Mouse (Mus musculus) liver, embryonic 16.5 days (tissue): ENCODE measurements around the gene Pde7b. TPM values are rescaled to one million over a fixed set of nuclear protein-coding genes. Genes with fewer than 3 reads are reported as not detected.

Experiments
- ATAC-seq: fragments of 200-750 bp; cut with Nextera tagmentation; 2 replicates; pipeline ENCODE4 v1.8.0; 2017; ENCODE audit warnings: low read depth, mild to moderate bottlenecking, moderate number of reproducible peaks, moderate library complexity
- H3K27ac ChIP-seq: fragments of 300-500 bp; sonication (generic); 2 replicates; pipeline ENCODE4 v1.5.1; 2014; ENCODE audit warnings: mild to moderate bottlenecking, low read length
- H3K27me3 ChIP-seq: fragments of 300-500 bp; sonication (generic); 2 replicates; pipeline ENCODE4 v1.6.1; 2014; ENCODE audit warnings: low read depth, low read length, mixed read lengths; ENCODE audit not compliant: control insufficient read depth, insufficient read depth
- H3K36me3 ChIP-seq: fragments of 300-500 bp; sonication (generic); 2 replicates; pipeline ENCODE4 v1.6.1; 2014; ENCODE audit warnings: mild to moderate bottlenecking; ENCODE audit not compliant: control insufficient read depth, insufficient read depth
- H3K4me1 ChIP-seq: fragments of 300-500 bp; sonication (generic); 2 replicates; pipeline ENCODE4 v1.6.1; 2014; ENCODE audit warnings: low read depth, low read length, mixed read lengths; ENCODE audit not compliant: control insufficient read depth
- H3K4me2 ChIP-seq: fragments of 300-500 bp; sonication (generic); 2 replicates; pipeline ENCODE4 v1.6.1; 2014; ENCODE audit warnings: low read depth, low read length, mixed read lengths
- H3K4me3 ChIP-seq: fragments of 300-500 bp; sonication (generic); 2 replicates; pipeline ENCODE4 v1.5.1; 2014; ENCODE audit warnings: low read depth, mild to moderate bottlenecking, low read length
- H3K9ac ChIP-seq: fragments of 300-500 bp; sonication (generic); 2 replicates; pipeline ENCODE4 v1.6.1; 2014; ENCODE audit warnings: low read depth, low read length
- H3K9me3 ChIP-seq: fragments of 300-500 bp; sonication (generic); replicated peaks from 2 replicates; pipeline ENCODE4 v1.6.1; 2016; ENCODE audit warnings: low read length; ENCODE audit not compliant: control insufficient read depth
- WGBS: fragments of 180-500 bp; shearing (Covaris S2); extraction: QIAGEN DNeasy Blood & Tissue Kit; methylation state at CpG from one replicate; pipeline ENCODE4 v1.1.7; 2014; ENCODE audit not compliant: insufficient replicate concordance; 5-methylcytosine and 5-hydroxymethylcytosine counted together
- polyA plus RNA-seq: library from polyadenylated mRNA; unstranded; fragments of >200 nt; fragmentation: Nextera tagmentation; extraction: Ambion mirVana; gene quantifications from 2 replicates; pipeline ENCODE4 v1.2.1, GENCODE M21; 2015

Pde7b gene
- polyA plus RNA-seq, 1 experiment from 2014 or later = 0.25 TPM

DNA sequence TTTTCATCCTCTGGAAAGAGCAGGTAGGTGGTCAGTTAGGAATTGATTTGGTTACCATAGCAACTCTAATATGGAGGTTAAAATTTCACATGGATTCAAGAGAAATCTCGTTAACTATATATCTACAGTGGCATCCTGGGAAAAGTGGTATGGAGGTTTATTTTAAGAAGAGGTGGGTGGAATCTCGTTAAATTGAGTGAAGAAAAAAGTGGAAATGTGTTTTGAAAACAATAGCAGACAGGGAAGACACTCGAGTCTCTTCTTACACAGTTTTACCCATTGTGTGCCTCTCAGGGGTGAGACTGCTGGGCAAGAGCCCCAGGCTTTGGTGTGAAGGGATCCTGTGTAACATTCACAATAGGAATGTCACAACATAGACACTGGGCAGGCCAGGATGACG lies 56.3 kb downstream of the Pde7b start:
- ATAC-seq = no peak
- 46% methylated on average over 4 of the region's 4 CpGs for WGBS

DNA sequence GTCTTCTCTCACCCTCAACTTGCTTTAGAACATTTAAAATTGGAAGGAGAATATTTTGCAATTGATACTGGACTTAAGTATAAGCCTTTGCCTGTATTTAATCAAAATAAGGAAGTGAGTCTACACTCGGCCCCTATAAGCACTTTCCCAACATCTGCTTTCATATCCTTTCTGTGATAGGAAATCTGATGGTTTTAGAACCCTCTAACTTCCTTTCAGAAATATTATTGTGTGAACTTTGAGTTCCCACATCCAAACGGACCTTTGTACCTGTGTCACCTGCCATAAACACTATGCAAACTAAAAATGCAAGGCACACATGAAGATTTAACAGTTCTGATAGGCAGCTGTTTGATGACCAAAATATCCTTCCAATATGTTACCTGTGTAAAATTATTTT lies 58.2 kb downstream of the Pde7b start:
- no peaks in the 10 kb centered on the region for H3K9me3 ChIP-seq
- no peaks in the 10 kb centered on the region for H3K36me3 ChIP-seq
- H3K9ac ChIP-seq = no peak overlapping the region
- no peak for ATAC-seq
- no peak overlapping the region for H3K27ac ChIP-seq
- H3K27me3 ChIP-seq = no peaks in the 10 kb centered on the region
- no peaks in the 10 kb centered on the region for H3K4me1 ChIP-seq
- H3K4me2 ChIP-seq = no peak overlapping the region
- WGBS = 14% methylated on average over 2 of the region's 2 CpGs
- H3K4me3 ChIP-seq = no peak overlapping the region

More for the DNA sequence above, 56.3 kb downstream of the Pde7b start:
- Histone ChIP-seq H3K36me3 (no peaks in the 10 kb centered on the region), H3K9ac (no peak overlapping the region), H3K9me3 (no peaks in the 10 kb centered on the region), H3K27me3 (no peaks in the 10 kb centered on the region), H3K4me3 (no peak overlapping the region), H3K4me2 (no peak overlapping the region), H3K27ac (no peak overlapping the region), H3K4me1 (no peaks in the 10 kb centered on the region)

DNA sequence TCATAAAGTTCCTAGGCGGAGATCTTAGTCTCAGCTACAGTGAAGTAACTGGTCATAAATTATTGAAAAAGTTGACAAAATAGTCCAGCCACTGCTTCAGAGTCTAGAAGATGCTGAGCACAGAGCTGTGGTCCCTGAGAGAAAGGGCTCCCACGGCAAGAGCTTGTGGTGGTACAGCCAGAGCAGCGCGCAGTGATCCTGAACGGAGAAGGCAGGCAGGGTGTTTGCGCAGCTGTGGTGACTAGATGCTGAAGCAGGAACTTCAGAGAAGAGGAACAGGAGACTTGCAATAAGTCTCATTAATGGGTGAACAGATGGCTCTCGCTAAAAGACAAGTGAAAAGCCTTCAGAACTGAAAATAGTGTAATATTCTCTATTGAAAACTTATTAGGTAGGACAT lies 61.9 kb downstream of the Pde7b start:
- Histone ChIP-seq H3K4me2 (no peak overlapping the region), H3K27me3 (no peaks in the 10 kb centered on the region), H3K27ac (no peak overlapping the region), H3K9me3 (no peaks in the 10 kb centered on the region), H3K9ac (no peak overlapping the region), H3K4me1 (no peaks in the 10 kb centered on the region), H3K36me3 (no peaks in the 10 kb centered on the region), H3K4me3 (no peak overlapping the region)
- WGBS = 39% methylated on average over 7 of the region's 7 CpGs
- no peak for ATAC-seq

DNA sequence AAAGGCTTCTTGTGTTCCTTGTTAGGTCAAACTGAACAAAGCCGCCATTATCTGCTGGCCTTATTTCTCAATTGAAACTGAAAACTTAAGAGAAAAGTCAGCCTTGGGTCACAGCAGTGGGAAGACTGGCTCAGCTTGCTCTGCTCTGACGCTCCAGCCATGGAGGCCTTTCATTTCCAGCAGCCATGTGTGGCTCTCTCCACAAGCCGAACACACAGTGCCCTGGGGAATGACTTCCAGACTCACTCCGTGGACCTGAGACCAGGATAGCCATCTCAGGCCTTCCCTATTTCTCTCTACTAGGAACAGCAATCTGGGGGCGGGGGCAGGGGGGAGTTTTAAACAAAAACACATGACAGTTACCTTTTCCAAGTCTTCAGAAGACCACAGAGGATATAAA lies 63.2 kb downstream of the Pde7b start:
- whole genome bisulfite sequencing = 65% methylated on average over 5 of the region's 5 CpGs
- Histone ChIP-seq H3K9ac (no peak overlapping the region), H3K4me3 (no peak overlapping the region), H3K27me3 (no peaks in the 10 kb centered on the region), H3K4me2 (no peak overlapping the region), H3K4me1 (no peaks in the 10 kb centered on the region), H3K9me3 (no peaks in the 10 kb centered on the region), H3K36me3 (no peaks in the 10 kb centered on the region), H3K27ac (no peak overlapping the region)
- ATAC-seq = no peak

DNA sequence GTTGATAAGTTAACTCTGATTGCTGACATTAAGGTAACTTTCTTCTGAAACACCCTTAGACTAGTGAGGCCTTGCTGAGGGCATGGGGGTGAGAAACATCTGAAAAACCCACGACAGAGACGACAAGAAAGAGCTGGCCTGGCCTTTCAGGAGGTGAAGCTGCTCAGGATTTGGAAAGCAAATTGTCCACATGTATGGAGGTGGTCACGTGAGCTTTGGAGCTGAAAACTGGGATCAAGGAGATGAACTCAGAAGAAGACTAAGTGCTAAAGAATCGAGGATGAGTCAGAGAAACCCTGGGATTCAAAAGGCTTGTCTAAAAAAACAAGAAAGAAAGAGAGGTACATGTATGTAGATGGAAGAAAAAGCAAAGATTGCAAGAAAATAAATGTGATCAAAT lies 65.2 kb downstream of the Pde7b start:
- Histone ChIP-seq H3K9me3 (no peaks in the 10 kb centered on the region), H3K36me3 (no peaks in the 10 kb centered on the region), H3K9ac (no peak overlapping the region), H3K4me2 (no peak overlapping the region), H3K27ac (no peak overlapping the region), H3K4me3 (no peak overlapping the region), H3K4me1 (no peaks in the 10 kb centered on the region), H3K27me3 (no peaks in the 10 kb centered on the region)
- 47% methylated on average over 4 of the region's 4 CpGs for WGBS
- no peak for ATAC-seq

DNA sequence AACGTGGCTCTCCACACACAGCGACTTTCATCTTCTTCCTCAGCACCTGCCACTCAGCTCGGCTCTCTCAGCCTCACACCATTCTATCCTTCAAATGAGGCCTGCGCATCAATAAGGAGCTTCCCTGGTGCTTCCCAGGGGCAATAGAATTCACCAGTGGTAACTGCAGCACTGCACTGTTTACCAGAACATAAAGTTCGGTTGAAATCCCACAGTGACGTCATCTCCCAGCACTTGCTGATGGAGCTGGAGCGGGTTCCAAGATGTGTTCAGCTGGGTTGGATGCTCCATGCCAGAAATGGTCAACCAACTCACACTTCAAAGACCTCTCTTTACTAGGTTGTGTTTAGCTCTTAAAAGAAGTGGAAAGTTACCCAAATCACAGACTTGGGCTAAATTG lies 65.6 kb downstream of the Pde7b start:
- Histone ChIP-seq H3K36me3 (no peaks in the 10 kb centered on the region), H3K27ac (no peak overlapping the region), H3K9ac (no peak overlapping the region), H3K9me3 (no peaks in the 10 kb centered on the region), H3K4me2 (no peak overlapping the region), H3K27me3 (no peaks in the 10 kb centered on the region), H3K4me1 (no peaks in the 10 kb centered on the region), H3K4me3 (no peak overlapping the region)
- ATAC-seq = no peak
- 62% methylated on average over 7 of the region's 7 CpGs for WGBS

DNA sequence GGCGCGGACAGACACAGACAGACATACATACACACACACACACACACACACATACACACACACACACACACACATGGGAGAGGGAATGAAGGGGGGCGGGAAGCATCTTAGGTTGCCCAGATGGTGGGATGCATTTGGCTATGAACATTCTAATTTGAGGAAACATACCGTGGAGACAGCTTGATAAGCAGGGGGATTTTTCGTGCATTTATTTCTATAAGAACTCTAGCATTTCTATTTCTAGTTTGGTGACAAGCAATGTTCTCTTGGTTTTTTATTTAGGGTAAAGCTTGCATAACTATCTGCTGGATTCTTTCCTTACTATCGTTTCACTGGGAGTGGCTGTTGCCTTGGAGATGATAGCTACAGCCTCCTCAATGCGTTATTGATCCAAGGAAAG lies 66.2 kb downstream of the Pde7b start:
- Histone ChIP-seq H3K9ac (no peak overlapping the region), H3K9me3 (no peaks in the 10 kb centered on the region), H3K36me3 (no peaks in the 10 kb centered on the region), H3K4me3 (no peak overlapping the region), H3K27ac (no peak overlapping the region), H3K4me2 (no peak overlapping the region), H3K27me3 (no peaks in the 10 kb centered on the region), H3K4me1 (no peaks in the 10 kb centered on the region)
- no peak for ATAC-seq
- WGBS = 62% methylated on average over 7 of the region's 7 CpGs

DNA sequence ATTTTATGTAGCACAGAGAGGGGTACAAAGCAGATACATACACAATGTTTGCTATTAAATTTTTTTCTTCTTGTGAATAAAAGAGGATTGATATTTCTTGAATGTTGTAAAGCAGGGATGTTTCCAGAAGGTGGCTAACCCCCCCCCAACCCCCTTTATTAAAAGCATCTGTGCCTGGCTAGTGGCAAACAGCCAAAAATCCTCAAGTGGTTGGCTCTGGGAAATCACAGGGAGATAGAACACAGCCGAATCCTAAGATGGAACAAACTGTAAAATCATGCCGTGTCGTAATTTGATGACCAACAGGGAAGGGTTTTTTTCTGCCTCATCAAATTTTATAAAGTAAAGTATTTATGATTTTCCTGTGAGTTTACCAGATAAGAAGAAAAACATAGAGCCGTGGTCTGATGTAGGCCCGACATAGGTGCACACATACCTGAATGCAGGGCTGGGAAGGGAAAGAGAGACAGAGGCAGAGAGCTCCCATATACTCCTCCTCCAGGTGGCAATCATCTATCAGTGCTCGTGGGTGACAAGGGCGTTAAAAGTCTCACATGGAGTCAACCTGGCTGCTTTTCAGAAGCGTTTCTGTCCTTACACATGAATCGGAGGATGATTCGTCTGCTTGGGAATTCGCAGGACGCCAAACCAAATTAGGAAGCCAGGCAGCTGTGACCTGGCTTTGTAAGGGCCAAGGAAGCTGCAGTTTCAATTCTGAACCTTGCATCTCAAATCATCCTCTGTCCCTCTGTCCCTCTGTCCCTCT lies 67.4 kb downstream of the Pde7b start:
- H3K36me3 ChIP-seq = no peaks in the 10 kb centered on the region
- H3K4me2 ChIP-seq = no peak overlapping the region
- H3K27me3 ChIP-seq = no peaks in the 10 kb centered on the region
- no peaks in the 10 kb centered on the region for H3K4me1 ChIP-seq
- H3K4me3 ChIP-seq = no peak overlapping the region
- 63% methylated on average over 12 of the region's 12 CpGs for WGBS
- H3K27ac ChIP-seq = no peak overlapping the region
- no peaks in the 10 kb centered on the region for H3K9me3 ChIP-seq
- no peak for ATAC-seq
- no peak overlapping the region for H3K9ac ChIP-seq

DNA sequence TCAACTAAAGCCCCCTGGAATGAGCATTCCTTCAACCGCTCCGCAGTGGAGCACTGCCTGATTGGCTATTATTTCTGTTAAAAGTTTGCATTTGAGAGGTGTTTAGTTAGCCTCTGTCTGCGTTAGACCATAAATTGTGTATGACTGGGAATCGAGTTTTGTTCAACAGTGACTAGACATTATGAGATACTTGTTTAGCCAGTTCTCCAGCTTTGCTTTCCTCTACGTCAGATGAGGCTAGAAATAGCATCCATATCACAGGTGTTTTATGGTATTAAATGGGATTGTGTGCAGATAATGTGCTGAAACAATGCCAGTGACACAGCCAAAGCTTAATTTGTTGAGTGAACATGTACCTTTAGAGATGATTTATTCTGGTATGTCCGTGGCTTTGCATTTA lies 70.3 kb downstream of the Pde7b start:
- Histone ChIP-seq H3K4me1 (no peaks in the 10 kb centered on the region), H3K4me2 (no peak overlapping the region), H3K27ac (no peak overlapping the region), H3K9me3 (no peaks in the 10 kb centered on the region), H3K4me3 (no peak overlapping the region), H3K27me3 (no peaks in the 10 kb centered on the region), H3K36me3 (no peaks in the 10 kb centered on the region), H3K9ac (no peak overlapping the region)
- ATAC-seq = no peak
- WGBS = 64% methylated on average over 6 of the region's 6 CpGs
